Mouse (Mus musculus) myocyte (in vitro differentiated cells): Measurements from ENCODE around the gene Max. TPM values are rescaled to one million over a fixed set of nuclear protein-coding genes. Genes with fewer than 3 reads are reported as not detected.

ENCODE experiments used
- H3K27me3 ChIP-seq: one replicate; pipeline ENCODE4 v1.6.1; 2011; ENCODE audit not compliant: control insufficient read depth, insufficient read depth, insufficient read length
- H3K36me3 ChIP-seq: one replicate; pipeline ENCODE4 v1.6.1; 2011; ENCODE audit not compliant: control insufficient read depth, insufficient read depth
- H3K4me2 ChIP-seq: one replicate; pipeline ENCODE4 v1.6.1; 2011; ENCODE audit warnings: low read depth, control low read depth
- H3K4me3 ChIP-seq: one replicate; pipeline ENCODE4 v1.5.1; 2011; ENCODE audit warnings: mild to moderate bottlenecking, control low read depth, moderate library complexity
- H3K79me2 ChIP-seq: one replicate; pipeline ENCODE4 v1.6.1; 2011; ENCODE audit not compliant: control insufficient read depth, insufficient read depth
- H3ac ChIP-seq: one replicate; pipeline ENCODE4 v1.6.1; 2011; ENCODE audit not compliant: control insufficient read depth, insufficient read length
- CEBPB ChIP-seq: IDR thresholded peaks from 2 replicates; pipeline ENCODE4 v1.6.1; 2011; ENCODE audit warnings: mild to moderate bottlenecking, moderate library complexity; ENCODE audit not compliant: poor library complexity, insufficient read depth, severe bottlenecking
- E2F4 ChIP-seq: IDR thresholded peaks from one replicate; pipeline ENCODE4 v1.6.1; 2011; ENCODE audit warnings: mild to moderate bottlenecking, control low read depth, moderate library complexity; ENCODE audit not compliant: insufficient read depth
- MAX ChIP-seq: IDR thresholded peaks from one replicate; pipeline ENCODE4 v1.6.1; 2011; ENCODE audit warnings: low read depth, mild to moderate bottlenecking, control low read depth
- MYOD1 ChIP-seq, 3 experiments: IDR thresholded peaks; one replicate each; pipeline ENCODE4 v1.6.1; 2011; ENCODE audit warnings: control low read depth in 2 of 3, low read depth in 2 of 3, mild to moderate bottlenecking in 2 of 3, moderate library complexity in 1 of 3; ENCODE audit not compliant: insufficient read length in 2 of 3, control insufficient read depth in 1 of 3
- MYOG ChIP-seq, 3 experiments: IDR thresholded peaks; one replicate each; pipeline ENCODE4 v1.6.1; 2011; ENCODE audit warnings: control low read depth in 2 of 3, low read depth in 2 of 3, mild to moderate bottlenecking in 2 of 3; ENCODE audit not compliant: insufficient read length in 2 of 3, control insufficient read depth in 1 of 3, insufficient read depth in 1 of 3
- POLR2A ChIP-seq: IDR thresholded peaks from one replicate; pipeline ENCODE4 v1.6.1; 2011; ENCODE audit warnings: low read depth, mild to moderate bottlenecking, control low read depth, moderate library complexity; ENCODE audit not compliant: insufficient read length
- POLR2AphosphoS2 ChIP-seq: IDR thresholded peaks from one replicate; pipeline ENCODE4 v1.6.1; 2011; ENCODE audit warnings: low read depth, control low read depth; ENCODE audit not compliant: insufficient read length
- REST ChIP-seq: IDR thresholded peaks from one replicate; pipeline ENCODE4 v1.6.1; 2011; ENCODE audit warnings: mild to moderate bottlenecking, control low read depth, moderate library complexity; ENCODE audit not compliant: insufficient read depth, insufficient read length
- SRF ChIP-seq: IDR thresholded peaks from one replicate; pipeline ENCODE4 v1.6.1; 2011; ENCODE audit warnings: low read depth; ENCODE audit not compliant: control insufficient read depth, insufficient read length
- TCF12 ChIP-seq: IDR thresholded peaks from one replicate; pipeline ENCODE4 v1.6.1; 2011; ENCODE audit warnings: mild to moderate bottlenecking, control low read depth; ENCODE audit not compliant: poor library complexity, insufficient read depth, severe bottlenecking
- TCF3 ChIP-seq: IDR thresholded peaks from one replicate; pipeline ENCODE4 v1.6.1; 2011; ENCODE audit warnings: low read depth, control low read depth; ENCODE audit not compliant: insufficient read length
- USF1 ChIP-seq: IDR thresholded peaks from one replicate; pipeline ENCODE4 v1.6.1; 2011; ENCODE audit warnings: low read depth, mild to moderate bottlenecking, control low read depth, moderate library complexity
- polyA plus RNA-seq: library from polyadenylated mRNA; unstranded; fragments of >200 nt; fragmentation: generic; extraction: Trizol; gene quantifications from one replicate; pipeline ENCODE4 v1.2.1, GENCODE M21; 2012; ENCODE audit warnings: missing spikeins

The Max gene
- polyA plus RNA-seq, 1 experiment = 33.6 TPM

DNA sequence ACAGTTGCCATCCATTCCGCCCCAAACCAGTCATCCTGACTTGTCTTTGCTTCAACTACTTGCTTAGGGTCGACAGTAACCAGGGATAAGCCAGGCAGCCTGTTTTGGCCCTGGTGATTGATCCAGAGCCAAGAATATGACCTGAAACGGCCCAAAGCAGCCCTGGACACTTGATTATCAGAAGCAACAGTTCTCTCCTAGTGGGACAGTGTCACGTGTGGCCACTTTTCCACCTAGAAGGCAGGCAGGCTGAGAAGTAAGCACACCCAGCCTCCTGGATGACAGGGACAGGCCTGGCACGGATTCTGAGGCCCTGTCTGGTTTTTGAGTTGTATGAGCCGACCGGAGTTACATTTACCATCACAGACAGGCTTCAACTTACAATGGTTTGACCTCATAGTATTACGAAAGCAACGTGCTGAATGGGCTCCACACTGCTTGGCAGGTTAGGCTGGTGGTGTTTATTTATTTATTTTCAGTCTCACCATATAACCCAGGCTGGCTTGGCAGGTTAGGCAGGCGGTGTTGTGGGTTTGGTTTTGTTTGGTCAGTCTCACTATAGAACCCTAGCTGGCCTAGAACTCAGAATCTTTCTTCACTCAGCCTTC lies 35.6 kb downstream of the Max start:
- no peaks in the 10 kb centered on the region for H3K27me3 ChIP-seq
- H3K4me2 ChIP-seq = no peak overlapping the region

DNA sequence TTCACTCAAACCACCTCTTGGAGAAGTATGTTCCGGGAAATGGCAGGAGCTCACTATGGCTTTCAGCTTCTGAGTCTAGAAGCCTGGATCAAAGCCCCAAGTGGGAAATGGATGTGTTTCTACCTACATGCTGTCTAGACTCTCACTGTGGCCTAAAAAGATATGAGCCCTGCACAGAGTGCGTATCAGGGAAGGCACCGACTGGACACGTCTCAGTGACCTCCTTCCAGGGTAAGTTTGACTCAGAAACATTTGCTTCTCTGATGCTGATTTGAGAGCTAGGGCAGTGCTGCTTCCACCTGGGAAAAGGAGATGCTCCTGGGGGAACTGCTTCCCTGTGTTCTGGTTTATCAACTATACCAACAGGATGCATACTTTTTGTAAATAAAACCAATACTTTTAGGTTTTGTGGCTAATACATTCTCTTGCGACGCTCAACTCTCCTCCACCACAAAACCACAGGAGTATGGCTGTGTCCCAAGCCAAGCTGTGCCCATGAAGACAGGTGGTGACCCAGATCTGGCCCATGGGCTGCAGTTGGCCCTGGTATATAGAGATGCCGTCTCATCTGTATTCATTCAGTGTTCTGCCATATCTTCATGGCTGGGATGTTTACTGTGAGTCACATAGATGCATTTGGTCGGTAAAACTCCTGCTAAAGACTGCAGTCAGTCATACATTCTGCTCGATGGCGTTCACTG lies 36.9 kb downstream of the Max start:
- peak overlapping the region; percentile 19 for H3K4me2 ChIP-seq
- no peaks in the 10 kb centered on the region for H3K36me3 ChIP-seq
- TF ChIP-seq CEBPB (no peak), SRF (no peak), MYOG (IDR thresholded peaks at IDR 0.05; ENCODE audit: control insufficient read depth in 1 of 3, insufficient read depth in 1 of 3, insufficient read length in 2 of 3, low read depth in 2 of 3) (peak in 2 of 3 experiments; percentile 74 to 84), E2F4 (no peak), TCF3 (peak; percentile 7), POLR2A (no peak), TCF12 (peak; percentile 15), MYOD1 (IDR thresholded peaks at IDR 0.05; ENCODE audit: control insufficient read depth in 1 of 3, insufficient read length in 2 of 3, low read depth in 2 of 3) (peak in 2 of 3 experiments; percentile 77 to 90)
- H3K27me3 ChIP-seq = no peaks in the 10 kb centered on the region
- H3K4me3 ChIP-seq = no peak overlapping the region
- no peak overlapping the region for H3ac ChIP-seq
- H3K79me2 ChIP-seq = no peaks in the 10 kb centered on the region

More for the DNA sequence above, 35.6 kb downstream of the Max start:
- no peak for TF ChIP-seq TCF3
- TF ChIP-seq MYOG (IDR thresholded peaks at IDR 0.05; ENCODE audit: control insufficient read depth in 1 of 3, insufficient read depth in 1 of 3, insufficient read length in 2 of 3, low read depth in 2 of 3) = no peak
- TF ChIP-seq SRF = no peak
- TF ChIP-seq MYOD1 (IDR thresholded peaks at IDR 0.05; ENCODE audit: control insufficient read depth in 1 of 3, insufficient read length in 2 of 3, low read depth in 2 of 3) = no peak
- TF ChIP-seq E2F4 = no peak
- no peak for TF ChIP-seq REST
- TF ChIP-seq MAX = no peak
- no peak for TF ChIP-seq CEBPB
- TF ChIP-seq POLR2AphosphoS2 = no peak
- TF ChIP-seq USF1 = no peak
- no peak for TF ChIP-seq TCF12
- TF ChIP-seq POLR2A = no peak
- Histone ChIP-seq H3K4me3 (no peak overlapping the region), H3K36me3 (no peaks in the 10 kb centered on the region), H3K79me2 (no peaks in the 10 kb centered on the region), H3ac (no peak overlapping the region)

GRCm38 (mm10) chr12:76923118-76923517 lies 38.9 kb downstream of the Max start:
- TF ChIP-seq E2F4 = no peak
- TF ChIP-seq REST = no peak
- no peak for TF ChIP-seq POLR2AphosphoS2
- no peak for TF ChIP-seq CEBPB
- TF ChIP-seq MYOG (IDR thresholded peaks at IDR 0.05; ENCODE audit: control insufficient read depth in 1 of 3, insufficient read depth in 1 of 3, insufficient read length in 2 of 3, low read depth in 2 of 3) = no peak
- no peak for TF ChIP-seq SRF
- no peak for TF ChIP-seq POLR2A
- TF ChIP-seq TCF12 = no peak
- no peak for TF ChIP-seq USF1
- no peak for TF ChIP-seq MAX
- no peak for TF ChIP-seq MYOD1 (IDR thresholded peaks at IDR 0.05; ENCODE audit: control insufficient read depth in 1 of 3, insufficient read length in 2 of 3, low read depth in 2 of 3)
- Histone ChIP-seq H3K27me3 (no peaks in the 10 kb centered on the region), H3K4me2 (no peak overlapping the region), H3ac (no peak overlapping the region), H3K79me2 (no peaks in the 10 kb centered on the region), H3K4me3 (no peak overlapping the region), H3K36me3 (no peaks in the 10 kb centered on the region)

GRCm38 (mm10) chr12:76920990-76921389 lies 41.0 kb downstream of the Max start:
- H3ac ChIP-seq = no peak overlapping the region
- H3K4me3 ChIP-seq = no peak overlapping the region
- TF ChIP-seq MYOG (IDR thresholded peaks at IDR 0.05; ENCODE audit: control insufficient read depth in 1 of 3, insufficient read depth in 1 of 3, insufficient read length in 2 of 3, low read depth in 2 of 3) (no peak), POLR2AphosphoS2 (no peak), TCF12 (no peak), MAX (no peak), E2F4 (no peak), TCF3 (no peak), USF1 (no peak), REST (no peak), SRF (no peak), MYOD1 (IDR thresholded peaks at IDR 0.05; ENCODE audit: control insufficient read depth in 1 of 3, insufficient read length in 2 of 3, low read depth in 2 of 3) (no peak)
- no peaks in the 10 kb centered on the region for H3K27me3 ChIP-seq
- no peak overlapping the region for H3K4me2 ChIP-seq
- no peaks in the 10 kb centered on the region for H3K79me2 ChIP-seq
- H3K36me3 ChIP-seq = no peaks in the 10 kb centered on the region

GRCm38 (mm10) chr12:76920398-76920797 lies 41.6 kb downstream of the Max start:
- Histone ChIP-seq H3K4me2 (no peak overlapping the region), H3K4me3 (no peak overlapping the region), H3K36me3 (no peaks in the 10 kb centered on the region), H3K79me2 (no peaks in the 10 kb centered on the region), H3ac (no peak overlapping the region), H3K27me3 (no peaks in the 10 kb centered on the region)
- TF ChIP-seq E2F4 (no peak), TCF3 (no peak), REST (no peak), TCF12 (no peak), MYOD1 (IDR thresholded peaks at IDR 0.05; ENCODE audit: control insufficient read depth in 1 of 3, insufficient read length in 2 of 3, low read depth in 2 of 3) (no peak), POLR2AphosphoS2 (no peak), USF1 (no peak), POLR2A (no peak), MYOG (IDR thresholded peaks at IDR 0.05; ENCODE audit: control insufficient read depth in 1 of 3, insufficient read depth in 1 of 3, insufficient read length in 2 of 3, low read depth in 2 of 3) (no peak), SRF (no peak), MAX (no peak), CEBPB (no peak)
